Mouse (Mus musculus) liver, embryonic 11.5 days (tissue): ENCODE results near the gene Gm42791. TPM values are rescaled to one million over a fixed set of nuclear protein-coding genes. Genes with fewer than 3 reads are reported as not detected.
A peak's percentile ranks its signal among the peaks of the same experiment; 100 is the strongest.

Experiments
- ATAC-seq: fragments of 200-750 bp; cut with Nextera tagmentation; replicated peaks from 2 replicates; pipeline ENCODE4 v1.8.0; 2017; ENCODE audit warnings: moderate number of reproducible peaks, mild to moderate bottlenecking, moderate TSS enrichment, moderate library complexity; ENCODE audit not compliant: low FRiP score
- DNase-seq: peaks from one replicate; pipeline ENCODE4 v3.0.0-alpha.2; 2017; ENCODE audit warnings: low spot score
- H3K27ac ChIP-seq: fragments of 300-500 bp; sonication (generic); 2 replicates; pipeline ENCODE4 v1.5.1; 2014; ENCODE audit warnings: mild to moderate bottlenecking, low read depth, low read length, control low read depth
- H3K27me3 ChIP-seq: fragments of 300-500 bp; sonication (generic); replicated peaks from 2 replicates; pipeline ENCODE4 v1.6.1; 2014; ENCODE audit warnings: low read length, mixed read lengths; ENCODE audit not compliant: control insufficient read depth, insufficient read depth
- H3K36me3 ChIP-seq: fragments of 300-500 bp; sonication (generic); 2 replicates; pipeline ENCODE4 v1.6.1; 2014; ENCODE audit warnings: mild to moderate bottlenecking, low read length, moderate library complexity, mixed read lengths; ENCODE audit not compliant: control insufficient read depth, insufficient read depth
- H3K4me1 ChIP-seq: fragments of 300-500 bp; sonication (generic); replicated peaks from 2 replicates; pipeline ENCODE4 v1.6.1; 2014; ENCODE audit warnings: low read length, mixed read lengths; ENCODE audit not compliant: control insufficient read depth, insufficient read depth
- H3K4me2 ChIP-seq: fragments of 300-500 bp; sonication (generic); 2 replicates; pipeline ENCODE4 v1.6.1; 2014; ENCODE audit warnings: mild to moderate bottlenecking, control low read depth, moderate library complexity
- H3K4me3 ChIP-seq: fragments of 300-500 bp; sonication (generic); 2 replicates; pipeline ENCODE4 v1.5.1; 2014; ENCODE audit warnings: low read depth, low read length, control low read depth
- H3K9ac ChIP-seq: fragments of 300-500 bp; sonication (generic); 2 replicates; pipeline ENCODE4 v1.6.1; 2014; ENCODE audit warnings: low read depth, low read length, control low read depth
- H3K9me3 ChIP-seq: fragments of 300-500 bp; sonication (generic); 2 replicates; pipeline ENCODE4 v1.6.1; 2016; ENCODE audit warnings: low read length, inconsistent platforms, mixed read lengths; ENCODE audit not compliant: control insufficient read depth
- whole genome bisulfite sequencing: fragments of 180-500 bp; shearing (Covaris S2); extraction: QIAGEN DNeasy Blood & Tissue Kit; methylation state at CpG from one replicate; pipeline ENCODE4 v1.1.7; 2014; 5-methylcytosine and 5-hydroxymethylcytosine counted together
- polyA plus RNA-seq: library from polyadenylated mRNA; unstranded; fragments of >200 nt; fragmentation: Nextera tagmentation; extraction: Ambion mirVana; gene quantifications from 2 replicates; pipeline ENCODE4 v1.2.1, GENCODE M21; 2014

Gene Gm42791
- polyA plus RNA-seq, 1 experiment from 2014 or later: not detected

DNA sequence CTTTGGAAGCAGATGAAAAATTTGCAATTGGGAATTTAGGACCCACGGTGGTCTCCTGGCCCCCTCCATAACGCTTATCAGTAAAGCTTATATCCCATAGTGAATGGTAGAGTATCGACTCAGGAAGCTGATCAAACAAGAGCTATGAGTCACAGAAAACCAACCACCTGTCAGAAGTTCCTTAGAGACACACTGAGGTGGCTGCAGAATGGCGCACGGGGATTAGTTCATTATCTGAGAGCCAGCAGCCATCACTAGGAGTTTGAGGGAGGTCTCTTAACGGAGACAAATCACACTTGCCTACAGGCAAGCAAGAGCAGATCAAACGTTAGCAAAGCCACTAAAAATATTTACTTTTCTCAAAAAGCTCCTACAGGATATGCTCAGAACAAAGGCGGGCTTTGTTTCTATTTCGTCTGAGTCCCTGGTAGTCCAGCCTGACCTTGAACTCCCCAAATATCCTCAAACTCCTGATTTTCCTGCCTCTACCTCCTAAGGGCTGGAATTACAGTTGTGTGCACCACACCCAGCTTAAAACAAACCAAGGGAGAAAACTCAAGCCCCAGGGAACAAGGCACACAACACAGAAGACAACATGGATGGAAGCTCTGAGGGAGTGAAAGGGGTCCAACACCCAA lies 37.9 kb downstream of the Gm42791 start:
- no peak for DNase-seq
- WGBS: 47% methylated on average over 9 of the region's 9 CpGs

GRCm38 (mm10) chr5:148956091-148956490 lies 38.9 kb downstream of the Gm42791 start:
- ATAC-seq (no peak), DNase-seq (no peak)
- peaks cover 23% of the 10 kb centered on the region for H3K4me1 ChIP-seq
- 70% methylated on average over 9 of the region's 9 CpGs for WGBS
- no peak overlapping the region for H3K27ac ChIP-seq
- H3K9me3 ChIP-seq: no peaks in the 10 kb centered on the region
- H3K4me2 ChIP-seq: no peak overlapping the region
- H3K9ac ChIP-seq: no peak overlapping the region
- no peaks in the 10 kb centered on the region for H3K27me3 ChIP-seq
- H3K36me3 ChIP-seq: no peaks in the 10 kb centered on the region
- H3K4me3 ChIP-seq: no peak overlapping the region

More for the DNA sequence above, 37.9 kb downstream of the Gm42791 start:
- H3K27me3 ChIP-seq: no peaks in the 10 kb centered on the region
- H3K27ac ChIP-seq: peak overlapping the region; percentile 35; the same call in 1 of the 2 replicates
- no peak overlapping the region for H3K9ac ChIP-seq
- no peak overlapping the region for H3K4me3 ChIP-seq
- H3K4me2 ChIP-seq: peak overlapping the region; percentile 9; the same call in 1 of the 2 replicates
- no peak for ATAC-seq
- H3K4me1 ChIP-seq: peaks cover 23% of the 10 kb centered on the region
- no peaks in the 10 kb centered on the region for H3K36me3 ChIP-seq
- H3K9me3 ChIP-seq: no peaks in the 10 kb centered on the region

GRCm38 (mm10) chr5:148955575-148955974 lies 39.4 kb downstream of the Gm42791 start:
- H3K4me3 ChIP-seq: no peak overlapping the region
- H3K27ac ChIP-seq: 0 out of 2 replicates have a peak overlapping the region, but pooled peaks have one; percentile 15
- H3K4me2 ChIP-seq: no peak overlapping the region
- DNase-seq (no peak), ATAC-seq (no peak)
- peaks cover 23% of the 10 kb centered on the region for H3K4me1 ChIP-seq
- no peak overlapping the region for H3K9ac ChIP-seq
- WGBS: 90% methylated on average over 6 of the region's 6 CpGs
- H3K36me3 ChIP-seq: no peaks in the 10 kb centered on the region
- no peaks in the 10 kb centered on the region for H3K27me3 ChIP-seq
- H3K9me3 ChIP-seq: no peaks in the 10 kb centered on the region

DNA sequence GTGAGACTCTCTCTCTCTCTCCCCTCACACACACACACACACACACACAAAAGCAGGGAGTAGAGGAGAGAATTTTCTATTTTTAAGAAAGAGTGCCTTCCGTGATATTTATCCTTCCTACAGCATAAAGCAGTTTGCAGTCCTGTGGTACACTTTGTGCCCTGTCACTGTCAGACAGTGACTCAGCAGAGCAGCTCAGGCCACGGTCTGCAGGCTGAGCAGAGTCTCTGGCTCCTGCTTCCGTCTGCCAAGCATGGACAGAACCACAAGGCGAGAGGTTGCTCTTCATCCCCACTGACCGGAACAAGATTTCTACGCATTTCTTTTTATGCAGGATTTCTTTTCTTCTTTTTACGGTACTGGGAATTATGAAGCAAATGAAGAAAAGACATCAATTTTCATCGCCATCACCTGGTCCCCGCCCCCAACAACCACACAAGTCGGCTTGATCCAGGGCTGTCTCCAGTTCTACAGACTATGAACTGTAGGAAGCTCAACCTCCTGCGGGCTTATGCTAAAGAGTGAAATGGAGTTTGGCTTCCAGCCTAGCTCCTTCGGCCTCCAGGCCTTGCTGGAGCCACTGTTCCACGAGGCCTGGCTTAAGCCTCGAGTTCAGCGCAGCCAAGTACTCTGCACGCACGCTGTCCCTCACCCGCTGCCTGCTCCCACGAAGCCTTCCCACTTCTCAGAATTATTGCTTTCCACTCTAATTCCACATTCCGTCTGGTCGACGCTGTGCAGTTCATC lies 40.5 kb downstream of the Gm42791 start:
- Histone ChIP-seq H3K9ac (no peak overlapping the region), H3K4me1 (peaks cover 13% of the 10 kb centered on the region), H3K9me3 (no peaks in the 10 kb centered on the region), H3K4me3 (no peak overlapping the region), H3K27ac (no peak overlapping the region), H3K27me3 (no peaks in the 10 kb centered on the region), H3K36me3 (no peaks in the 10 kb centered on the region), H3K4me2 (no peak overlapping the region)
- no peak for DNase-seq
- peak; percentile 47; the same call in 1 of the 2 replicates for ATAC-seq
- 71% methylated on average over 22 of the region's 22 CpGs for WGBS

GRCm38 (mm10) chr5:148953098-148953497 lies 41.8 kb downstream of the Gm42791 start:
- Histone ChIP-seq H3K27me3 (no peaks in the 10 kb centered on the region), H3K4me1 (peaks cover 4% of the 10 kb centered on the region; the same call in 1 of the 2 replicates), H3K27ac (no peak overlapping the region), H3K9me3 (no peaks in the 10 kb centered on the region), H3K36me3 (no peaks in the 10 kb centered on the region), H3K9ac (no peak overlapping the region), H3K4me3 (no peak overlapping the region), H3K4me2 (no peak overlapping the region)
- no peak for DNase-seq
- no peak for ATAC-seq
- 88% methylated on average over 4 of the region's 5 CpGs for WGBS

DNA sequence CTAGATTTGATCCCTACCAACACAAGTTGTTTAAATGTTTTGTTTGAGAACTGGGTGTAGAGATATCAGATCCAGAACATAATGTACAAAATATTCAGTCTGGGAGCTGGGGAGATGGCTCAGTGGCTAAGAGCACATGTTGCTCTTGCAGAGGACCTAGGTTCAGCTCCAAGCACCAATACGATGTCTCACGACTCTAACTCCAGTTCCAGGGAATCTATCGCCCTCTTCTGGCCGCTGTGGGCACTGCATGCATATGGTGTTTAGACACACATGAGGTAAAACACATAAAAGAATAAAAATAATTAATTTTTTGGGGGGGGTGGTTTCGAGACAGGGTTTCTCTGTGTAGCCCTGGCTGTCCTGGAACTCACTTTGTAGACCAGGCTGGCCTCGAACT lies 42.5 kb downstream of the Gm42791 start:
- ATAC-seq (no peak), DNase-seq (no peak)
- Histone ChIP-seq H3K36me3 (no peaks in the 10 kb centered on the region), H3K9ac (no peak overlapping the region), H3K4me2 (no peak overlapping the region), H3K27me3 (no peaks in the 10 kb centered on the region), H3K4me1 (peaks cover 4% of the 10 kb centered on the region; the same call in 1 of the 2 replicates), H3K27ac (no peak overlapping the region), H3K9me3 (no peaks in the 10 kb centered on the region), H3K4me3 (no peak overlapping the region)
- WGBS: 52% methylated on average over 6 of the region's 6 CpGs

DNA sequence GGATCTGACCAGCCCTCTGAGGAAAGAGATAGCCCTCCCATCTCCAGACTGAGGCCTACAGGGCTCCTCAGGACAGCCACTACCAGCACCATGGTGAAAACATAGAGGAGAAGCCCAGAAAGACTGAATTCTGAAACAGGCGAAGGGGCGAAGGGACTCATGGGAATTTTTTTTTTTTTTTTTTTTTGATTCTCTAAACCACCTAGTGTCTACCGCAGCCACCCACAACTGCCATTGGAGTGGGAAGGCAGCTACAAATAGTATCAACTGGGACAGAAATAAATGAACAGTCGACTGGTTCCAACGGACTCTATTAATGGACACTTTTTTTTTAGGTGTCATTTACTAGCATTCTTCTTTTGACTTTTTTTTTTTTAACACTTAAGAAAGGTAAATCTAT lies 43.6 kb downstream of the Gm42791 start:
- WGBS: 89% methylated on average over 5 of the region's 5 CpGs
- no peaks in the 10 kb centered on the region for H3K9me3 ChIP-seq
- no peaks in the 10 kb centered on the region for H3K27me3 ChIP-seq
- no peak overlapping the region for H3K27ac ChIP-seq
- ATAC-seq (no peak), DNase-seq (no peak)
- no peak overlapping the region for H3K4me2 ChIP-seq
- no peaks in the 10 kb centered on the region for H3K4me1 ChIP-seq
- H3K9ac ChIP-seq: no peak overlapping the region
- H3K36me3 ChIP-seq: no peaks in the 10 kb centered on the region
- no peak overlapping the region for H3K4me3 ChIP-seq

DNA sequence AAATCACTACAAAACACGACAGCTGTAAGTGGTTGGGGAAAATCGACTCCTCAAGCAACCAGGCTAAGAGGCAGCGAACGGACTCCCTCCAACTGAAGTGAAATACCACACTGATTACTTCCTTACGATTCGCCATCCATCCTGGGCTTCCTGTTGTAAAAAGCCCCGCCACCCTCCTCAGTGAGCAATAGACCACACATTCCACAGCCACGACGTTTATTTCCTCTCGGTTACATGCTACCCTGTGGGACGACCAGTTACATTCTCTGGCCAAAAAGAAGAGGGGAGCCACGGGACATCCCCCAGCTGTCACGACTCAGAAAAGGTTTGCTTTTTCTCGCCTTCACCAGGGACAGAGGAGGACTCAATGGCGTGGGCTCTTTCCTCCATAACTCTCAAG lies 44.9 kb downstream of the Gm42791 start:
- WGBS: 41% methylated on average over 15 of the region's 15 CpGs
- DNase-seq: no peak
- H3K4me2 ChIP-seq: no peak overlapping the region
- H3K36me3 ChIP-seq: no peaks in the 10 kb centered on the region
- no peaks in the 10 kb centered on the region for H3K9me3 ChIP-seq
- H3K27me3 ChIP-seq: no peaks in the 10 kb centered on the region
- H3K4me3 ChIP-seq: no peak overlapping the region
- 0 out of 2 replicates have a peak overlapping the region, but pooled peaks have one; percentile 7 for H3K9ac ChIP-seq
- no peak overlapping the region for H3K27ac ChIP-seq
- no peak for ATAC-seq
- H3K4me1 ChIP-seq: no peaks in the 10 kb centered on the region

GRCm38 (mm10) chr5:148948577-148948976 lies 46.4 kb downstream of the Gm42791 start:
- Histone ChIP-seq H3K9ac (no peak overlapping the region), H3K4me2 (no peak overlapping the region), H3K27ac (no peak overlapping the region), H3K9me3 (no peaks in the 10 kb centered on the region), H3K4me3 (no peak overlapping the region), H3K36me3 (no peaks in the 10 kb centered on the region), H3K27me3 (no peaks in the 10 kb centered on the region), H3K4me1 (no peaks in the 10 kb centered on the region)
- no peak for ATAC-seq
- 79% methylated on average over 9 of the region's 9 CpGs for WGBS
- DNase-seq: no peak
